Mouse (Mus musculus): ENCODE data around the gene Gm8369. TPM values are rescaled to one million over a fixed set of nuclear protein-coding genes. Genes with fewer than 3 reads are reported as not detected.
"Not testable (repeated sequence)": the region's sequence is repeated elsewhere in the genome, so short reads cannot be mapped to it uniquely, and the experiment has no call there.

Gm8369 gene
- polyA plus RNA-seq, 1 experiment from 2014 or later: not detected

GRCm38 (mm10) chr19:11497300-11497699 lies 11.6 kb downstream of the Gm8369 start:
- WGBS: 71% methylated on average over 1 of the region's 1 CpGs
- not testable (repeated sequence) for H3K27ac ChIP-seq (ENCODE audit: low read length); H3K4me2 ChIP-seq (ENCODE audit: low read depth, low read length); H3K9me3 ChIP-seq (replicated peaks; ENCODE audit: control insufficient read depth, low read length); H3K9ac ChIP-seq (ENCODE audit: low read length); H3K4me3 ChIP-seq (ENCODE audit: low read length); H3K27me3 ChIP-seq (ENCODE audit: control insufficient read depth, insufficient read depth, low read length); H3K36me3 ChIP-seq (ENCODE audit: control insufficient read depth, insufficient read depth); H3K4me1 ChIP-seq (ENCODE audit: control insufficient read depth, insufficient read depth, low read length); ATAC-seq (replicated peaks; ENCODE audit: extremely low read depth, insufficient read depth, low FRiP score)

DNA sequence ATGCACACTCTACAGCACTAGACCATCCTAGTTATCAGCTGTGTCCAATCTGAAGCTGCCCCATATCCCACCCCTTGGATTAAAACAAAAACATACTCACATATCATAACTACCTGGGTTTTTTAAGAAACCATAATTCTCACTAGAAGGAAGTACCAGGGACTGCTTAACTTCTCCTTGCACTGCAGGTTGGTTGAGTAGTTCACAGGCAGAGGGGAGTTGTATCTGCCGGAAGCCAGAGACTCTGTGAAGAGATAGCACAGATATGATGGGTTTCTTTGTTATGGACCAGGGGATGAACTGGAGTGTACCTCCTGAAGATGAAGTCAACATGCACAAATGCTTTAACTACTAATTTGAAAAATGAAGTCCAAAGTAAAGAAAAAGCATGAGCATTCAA lies 15.1 kb downstream of the Gm8369 start:
- Histone ChIP-seq H3K27ac (ENCODE audit: low read length) (no peak overlapping the region), H3K27me3 (ENCODE audit: control insufficient read depth, insufficient read depth, low read length) (no peaks in the 10 kb centered on the region), H3K36me3 (ENCODE audit: control insufficient read depth, insufficient read depth) (no peaks in the 10 kb centered on the region), H3K9ac (ENCODE audit: low read length) (no peak overlapping the region), H3K4me2 (ENCODE audit: low read depth, low read length) (no peak overlapping the region), H3K9me3 (replicated peaks; ENCODE audit: control insufficient read depth, low read length) (no peaks in the 10 kb centered on the region), H3K4me1 (ENCODE audit: control insufficient read depth, insufficient read depth, low read length) (no peaks in the 10 kb centered on the region), H3K4me3 (ENCODE audit: low read length) (no peak overlapping the region)
- no peak for ATAC-seq (replicated peaks; ENCODE audit: extremely low read depth, insufficient read depth, low FRiP score)
- WGBS: 76% methylated on average over 1 of the region's 1 CpGs

DNA sequence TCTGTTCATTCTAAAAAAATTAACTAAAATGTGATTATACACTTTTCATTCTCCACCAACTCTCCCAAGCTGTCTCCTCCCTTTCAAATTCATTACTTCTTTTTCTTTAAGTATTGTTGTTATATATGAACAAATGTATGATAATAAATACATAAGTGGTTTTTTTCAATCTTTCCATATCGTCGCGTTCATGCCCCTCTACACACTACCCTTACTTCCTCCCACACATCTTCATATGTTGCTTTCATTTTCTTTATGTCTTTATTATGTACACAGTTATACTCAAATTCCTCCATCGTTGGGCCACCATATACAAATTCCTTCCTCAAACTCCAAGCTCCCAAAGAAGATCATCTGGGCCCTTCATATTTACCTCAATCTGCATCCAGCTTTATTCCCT lies 15.6 kb downstream of the Gm8369 start:
- H3K4me2 ChIP-seq (ENCODE audit: low read depth, low read length): no peak overlapping the region
- H3K9ac ChIP-seq (ENCODE audit: low read length): no peak overlapping the region
- H3K9me3 ChIP-seq (replicated peaks; ENCODE audit: control insufficient read depth, low read length): no peaks in the 10 kb centered on the region
- WGBS: 79% methylated on average over 4 of the region's 4 CpGs
- no peaks in the 10 kb centered on the region for H3K27me3 ChIP-seq (ENCODE audit: control insufficient read depth, insufficient read depth, low read length)
- H3K4me1 ChIP-seq (ENCODE audit: control insufficient read depth, insufficient read depth, low read length): no peaks in the 10 kb centered on the region
- H3K4me3 ChIP-seq (ENCODE audit: low read length): no peak overlapping the region
- ATAC-seq (replicated peaks; ENCODE audit: extremely low read depth, insufficient read depth, low FRiP score): no peak
- H3K36me3 ChIP-seq (ENCODE audit: control insufficient read depth, insufficient read depth): no peaks in the 10 kb centered on the region
- no peak overlapping the region for H3K27ac ChIP-seq (ENCODE audit: low read length)

DNA sequence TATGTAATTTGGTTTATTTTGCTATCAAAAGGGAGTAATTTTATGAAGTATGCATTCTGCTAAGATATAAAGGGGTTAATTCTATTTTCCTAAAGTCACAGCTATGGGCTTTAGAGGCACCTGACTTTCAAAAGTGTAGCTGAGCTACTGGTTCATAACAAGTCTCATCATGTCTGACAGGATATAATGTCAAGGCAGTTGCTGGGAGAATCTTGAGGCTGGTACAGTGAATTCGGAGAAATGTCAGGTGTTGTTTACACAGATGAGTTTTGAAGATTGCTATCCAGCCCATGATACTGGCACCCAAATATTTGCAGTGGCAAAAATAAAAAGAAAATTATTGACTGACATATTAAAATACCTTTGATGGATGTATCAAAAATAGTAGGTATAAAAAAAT lies 19.1 kb downstream of the Gm8369 start:
- 77% methylated on average over 1 of the region's 1 CpGs for WGBS
- Histone ChIP-seq H3K4me3 (ENCODE audit: low read length) (no peak overlapping the region), H3K9ac (ENCODE audit: low read length) (no peak overlapping the region), H3K36me3 (ENCODE audit: control insufficient read depth, insufficient read depth) (no peaks in the 10 kb centered on the region), H3K9me3 (replicated peaks; ENCODE audit: control insufficient read depth, low read length) (no peaks in the 10 kb centered on the region), H3K27me3 (ENCODE audit: control insufficient read depth, insufficient read depth, low read length) (no peaks in the 10 kb centered on the region), H3K27ac (ENCODE audit: low read length) (no peak overlapping the region), H3K4me1 (ENCODE audit: control insufficient read depth, insufficient read depth, low read length) (no peaks in the 10 kb centered on the region), H3K4me2 (ENCODE audit: low read depth, low read length) (no peak overlapping the region)
- no peak for ATAC-seq (replicated peaks; ENCODE audit: extremely low read depth, insufficient read depth, low FRiP score)

DNA sequence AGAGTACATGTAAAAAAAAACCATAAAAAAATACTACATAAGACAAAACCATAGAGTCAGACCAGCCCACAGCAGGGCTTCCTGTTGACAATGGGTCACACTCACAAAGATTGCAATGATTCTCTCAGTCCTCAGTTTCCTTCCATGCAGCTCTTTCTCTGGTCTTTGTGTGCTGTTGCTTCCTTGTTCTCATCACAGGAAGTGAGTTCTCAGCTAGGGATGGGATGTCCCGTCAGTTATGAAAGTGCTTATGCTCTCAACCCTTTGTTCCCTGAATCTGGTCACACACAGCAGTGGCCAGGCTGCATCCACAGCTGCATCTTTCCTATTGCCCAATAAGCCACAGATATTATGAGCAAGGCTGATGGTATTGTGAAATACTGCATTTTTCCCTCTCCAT lies 27.7 kb downstream of the Gm8369 start:
- no peaks in the 10 kb centered on the region for H3K4me1 ChIP-seq (ENCODE audit: control insufficient read depth, insufficient read depth, low read length)
- 59% methylated on average over 1 of the region's 1 CpGs for WGBS
- H3K9me3 ChIP-seq (replicated peaks; ENCODE audit: control insufficient read depth, low read length): no peaks in the 10 kb centered on the region
- no peaks in the 10 kb centered on the region for H3K36me3 ChIP-seq (ENCODE audit: control insufficient read depth, insufficient read depth)
- H3K9ac ChIP-seq (ENCODE audit: low read length): no peak overlapping the region
- no peak overlapping the region for H3K4me3 ChIP-seq (ENCODE audit: low read length)
- ATAC-seq (replicated peaks; ENCODE audit: extremely low read depth, insufficient read depth, low FRiP score): no peak
- H3K4me2 ChIP-seq (ENCODE audit: low read depth, low read length): no peak overlapping the region
- H3K27ac ChIP-seq (ENCODE audit: low read length): no peak overlapping the region
- H3K27me3 ChIP-seq (ENCODE audit: control insufficient read depth, insufficient read depth, low read length): no peaks in the 10 kb centered on the region

DNA sequence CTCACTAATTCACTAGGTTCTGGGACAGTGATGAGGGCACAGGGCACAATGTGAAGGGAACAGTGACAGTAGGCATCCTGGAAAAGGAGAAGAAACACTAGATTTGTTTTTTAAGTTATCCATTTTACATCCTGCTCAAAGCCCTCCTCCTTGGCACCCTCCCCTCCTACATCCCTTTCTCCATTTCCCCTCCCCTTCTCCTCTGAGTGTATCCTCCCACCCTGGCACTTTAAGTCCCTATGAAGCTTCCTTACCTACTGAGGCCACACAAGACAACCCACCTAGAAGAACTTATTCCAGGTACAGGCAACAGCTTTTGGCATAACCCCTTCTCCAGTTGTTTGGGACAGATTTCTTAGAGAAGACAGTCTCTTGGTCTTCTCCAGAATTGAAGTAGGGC lies 30.5 kb downstream of the Gm8369 start, which contains the start of gene Ms4a6b:
Gene Ms4a6b, plus strand, starts transcription at position 267 of the 400 bp plus-strand sequence.
- Histone ChIP-seq H3K4me3 (ENCODE audit: low read length) (no peak within 1 kb of the TSS), H3K4me2 (ENCODE audit: low read depth, low read length) (no peak within 1 kb of the TSS), H3K27me3 (ENCODE audit: control insufficient read depth, insufficient read depth, low read length) (no peaks in the 10 kb centered on the region), H3K27ac (ENCODE audit: low read length) (no peak within 1 kb of the TSS), H3K4me1 (ENCODE audit: control insufficient read depth, insufficient read depth, low read length) (no peaks in the 10 kb centered on the region), H3K9me3 (replicated peaks; ENCODE audit: control insufficient read depth, low read length) (no peaks in the 10 kb centered on the region), H3K9ac (ENCODE audit: low read length) (no peak within 1 kb of the TSS), H3K36me3 (ENCODE audit: control insufficient read depth, insufficient read depth) (no peaks in the 10 kb centered on the region)
- ATAC-seq (replicated peaks; ENCODE audit: extremely low read depth, insufficient read depth, low FRiP score): no peak

GRCm38 (mm10) chr19:11516845-11517244 lies 31.1 kb downstream of the Gm8369 start:
- no peak overlapping the region for H3K4me2 ChIP-seq (ENCODE audit: low read depth, low read length)
- 37% methylated on average over 4 of the region's 4 CpGs for WGBS

DNA sequence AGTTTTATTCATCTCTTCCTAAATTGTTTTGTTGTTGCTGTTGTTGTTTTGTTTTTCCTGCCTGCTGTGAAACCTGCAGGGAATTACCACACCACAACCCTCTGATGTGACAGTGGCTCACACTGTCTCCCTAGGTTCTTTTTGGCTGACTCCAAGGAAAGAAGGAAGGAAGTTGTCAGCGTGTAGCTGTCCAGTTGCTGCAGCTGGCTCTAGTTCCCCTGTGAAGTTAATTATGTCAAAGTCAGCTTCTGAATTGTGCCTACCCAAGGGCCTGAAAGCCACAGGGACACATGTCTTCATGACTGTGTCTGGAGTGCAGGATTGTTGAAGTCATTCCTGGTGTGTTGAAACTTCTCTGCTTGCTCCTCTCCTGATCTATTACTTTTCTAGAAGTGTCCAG lies 31.6 kb downstream of the Gm8369 start:
- H3K36me3 ChIP-seq (ENCODE audit: control insufficient read depth, insufficient read depth); H3K27ac ChIP-seq (ENCODE audit: low read length); H3K4me1 ChIP-seq (ENCODE audit: control insufficient read depth, insufficient read depth, low read length); H3K27me3 ChIP-seq (ENCODE audit: control insufficient read depth, insufficient read depth, low read length); H3K9me3 ChIP-seq (replicated peaks; ENCODE audit: control insufficient read depth, low read length); H3K9ac ChIP-seq (ENCODE audit: low read length); H3K4me2 ChIP-seq (ENCODE audit: low read depth, low read length); H3K4me3 ChIP-seq (ENCODE audit: low read length); ATAC-seq (replicated peaks; ENCODE audit: extremely low read depth, insufficient read depth, low FRiP score): not testable (repeated sequence)
- 32% methylated on average over 1 of the region's 1 CpGs for WGBS

More at GRCm38 (mm10) chr19:11516845-11517244, 31.1 kb downstream of the Gm8369 start:
- peak; percentile 63; the same call in 1 of the 2 replicates for ATAC-seq (replicated peaks; ENCODE audit: extremely low read depth, insufficient read depth, low FRiP score)
- H3K36me3 ChIP-seq (ENCODE audit: control insufficient read depth, insufficient read depth): no peaks in the 10 kb centered on the region
- H3K4me3 ChIP-seq (ENCODE audit: low read length): no peak overlapping the region
- no peak overlapping the region for H3K27ac ChIP-seq (ENCODE audit: low read length)
- no peaks in the 10 kb centered on the region for H3K9me3 ChIP-seq (replicated peaks; ENCODE audit: control insufficient read depth, low read length)
- H3K27me3 ChIP-seq (ENCODE audit: control insufficient read depth, insufficient read depth, low read length): no peaks in the 10 kb centered on the region
- H3K4me1 ChIP-seq (ENCODE audit: control insufficient read depth, insufficient read depth, low read length): no peaks in the 10 kb centered on the region
- no peak overlapping the region for H3K9ac ChIP-seq (ENCODE audit: low read length)

- not testable (repeated sequence) for H3K9me3 ChIP-seq (replicated peaks; ENCODE audit: control insufficient read depth, low read length); H3K4me2 ChIP-seq (ENCODE audit: low read depth, low read length); H3K4me1 ChIP-seq (ENCODE audit: control insufficient read depth, insufficient read depth, low read length); H3K9ac ChIP-seq (ENCODE audit: low read length); H3K27me3 ChIP-seq (ENCODE audit: control insufficient read depth, insufficient read depth, low read length); ATAC-seq (replicated peaks; ENCODE audit: extremely low read depth, insufficient read depth, low FRiP score); H3K27ac ChIP-seq (ENCODE audit: low read length); H3K36me3 ChIP-seq (ENCODE audit: control insufficient read depth, insufficient read depth)
- peak overlapping the region; percentile 23 for H3K4me3 ChIP-seq (ENCODE audit: low read length)
- WGBS: 60% methylated on average over 2 of the region's 2 CpGs
Measured at GRCm38 (mm10) chr19:11518356-11518755, 32.6 kb downstream of the Gm8369 start.

GRCm38 (mm10) chr19:11520146-11520545 lies 34.4 kb downstream of the Gm8369 start:
- Histone ChIP-seq H3K36me3 (ENCODE audit: control insufficient read depth, insufficient read depth) (no peaks in the 10 kb centered on the region), H3K4me3 (ENCODE audit: low read length) (no peak overlapping the region), H3K4me2 (ENCODE audit: low read depth, low read length) (no peak overlapping the region), H3K9me3 (replicated peaks; ENCODE audit: control insufficient read depth, low read length) (no peaks in the 10 kb centered on the region), H3K9ac (ENCODE audit: low read length) (no peak overlapping the region), H3K27me3 (ENCODE audit: control insufficient read depth, insufficient read depth, low read length) (no peaks in the 10 kb centered on the region), H3K4me1 (ENCODE audit: control insufficient read depth, insufficient read depth, low read length) (no peaks in the 10 kb centered on the region), H3K27ac (ENCODE audit: low read length) (no peak overlapping the region)
- 81% methylated on average over 3 of the region's 3 CpGs for WGBS
- ATAC-seq (replicated peaks; ENCODE audit: extremely low read depth, insufficient read depth, low FRiP score): no peak
